Mouse (Mus musculus) mouse trophoblast stem cell (cell line): ENCODE data around the gene Chn2.

Experiments used
- in situ Hi-C, 2 experiments: fragments of 300-500 bp; cut with MseI, MboI; formaldehyde crosslinking; loops; 2 replicates in 1 of 2; 3 replicates in 1 of 2; pipeline ENCODE4 v1.15.1; 2025

Chn2 gene

DNA sequence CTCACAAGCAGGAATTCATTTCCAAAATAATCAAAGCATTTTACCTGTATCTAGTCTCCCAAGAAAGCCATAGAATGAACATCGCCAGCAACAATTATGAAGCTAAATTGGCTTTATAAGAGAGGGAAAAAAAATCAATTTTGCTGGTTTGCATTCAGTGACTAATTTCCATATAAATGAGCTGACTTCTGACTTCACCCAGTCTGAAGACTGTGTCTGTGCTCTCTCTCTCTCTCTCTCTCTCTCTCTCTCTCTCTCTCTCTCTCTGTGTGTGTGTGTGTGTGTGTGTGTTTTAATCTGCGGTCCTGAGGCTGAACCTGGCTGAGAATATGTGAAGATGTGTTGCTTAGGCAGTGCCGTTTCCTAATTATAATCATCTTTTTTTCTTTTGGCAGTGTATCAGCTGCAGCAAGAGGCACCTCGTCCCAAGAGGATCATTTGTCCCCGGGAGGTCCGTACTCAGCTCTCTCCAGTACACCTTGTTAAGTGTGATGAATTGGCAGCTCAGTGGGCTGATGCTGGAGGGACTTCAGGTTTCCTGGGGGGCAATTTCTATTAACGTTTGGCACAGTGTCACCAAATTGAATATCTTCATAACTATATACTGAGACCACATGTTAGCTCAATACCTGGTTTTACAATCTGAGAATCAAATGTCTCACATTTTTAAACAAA, 154.4 kb downstream of the Chn2 start:
- in situ Hi-C loops = no loop called here

GRCm38 (mm10) chr6:54197821-54198412, 158.6 kb downstream of the Chn2 start:
- in situ Hi-C loops = no loop called here

- in situ Hi-C loops = no loop called here
These were observed 160.2 kb downstream of the Chn2 start for GRCm38 (mm10) chr6:54199516-54199915.

DNA sequence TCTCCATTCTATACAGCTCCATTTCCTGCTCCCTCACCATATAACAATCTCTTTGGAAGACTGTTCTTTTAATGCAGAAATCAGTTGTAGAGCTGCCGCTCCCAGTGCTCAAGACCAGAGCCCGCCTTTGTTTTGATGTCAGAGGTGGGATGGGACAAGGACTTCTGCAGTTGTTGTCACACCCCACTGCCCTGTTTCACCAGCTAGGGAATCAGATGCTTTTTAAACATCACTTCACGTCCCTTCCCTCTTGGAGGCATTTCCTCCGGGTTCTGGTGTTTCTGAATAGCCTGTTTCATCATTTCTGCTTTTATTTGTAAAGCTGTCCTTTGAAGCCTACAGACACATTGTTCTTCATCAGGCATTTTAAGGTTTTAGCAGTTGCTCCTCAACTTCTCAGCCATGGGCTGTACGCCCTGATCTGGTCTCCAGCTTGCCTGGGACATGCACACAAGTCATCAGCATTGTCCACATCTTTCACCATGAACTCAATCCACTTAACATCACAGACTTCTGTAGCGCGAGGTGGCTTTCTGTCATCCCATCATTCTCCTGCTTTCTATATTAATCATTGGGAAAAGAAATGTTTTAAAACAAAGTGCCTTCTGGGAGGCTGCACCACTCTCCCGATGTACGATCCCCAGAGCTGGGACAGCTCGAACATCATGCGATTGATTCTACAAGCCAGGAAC, 160.8 kb downstream of the Chn2 start:
- in situ Hi-C loops = no loop called here

DNA sequence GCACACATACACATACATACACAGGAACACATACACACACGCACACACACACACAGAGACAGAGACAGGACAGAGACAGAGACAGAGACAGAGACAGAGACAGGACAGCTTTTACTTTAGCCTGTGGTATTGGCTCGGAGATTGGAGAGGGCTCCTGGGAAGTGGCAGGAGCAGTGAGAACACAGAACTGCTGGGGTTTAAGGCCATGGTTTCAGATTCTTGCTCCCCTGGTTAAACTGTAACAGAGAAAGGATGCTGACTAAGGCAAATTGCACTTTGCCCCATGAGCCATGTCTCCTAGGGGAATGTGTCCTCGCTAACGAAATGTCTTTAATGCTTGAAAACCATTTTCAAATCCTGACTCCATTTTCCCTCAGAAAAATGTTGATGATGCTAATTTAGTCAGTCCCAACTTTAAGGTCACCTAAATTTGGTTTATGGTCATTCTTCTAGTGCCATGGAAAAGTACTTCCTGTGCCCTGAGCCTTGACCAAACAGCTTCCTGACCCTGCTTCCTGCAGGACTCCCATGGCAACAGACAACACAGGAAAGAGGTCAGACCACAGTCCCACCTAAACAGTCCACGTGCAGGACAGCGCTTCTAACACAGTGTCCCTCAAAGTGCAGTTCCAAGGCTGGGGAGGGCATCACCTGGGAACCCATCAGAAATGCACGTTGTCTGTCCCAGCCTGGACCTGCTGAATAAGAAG, 163.1 kb downstream of the Chn2 start:
- in situ Hi-C loops = no loop called here

DNA sequence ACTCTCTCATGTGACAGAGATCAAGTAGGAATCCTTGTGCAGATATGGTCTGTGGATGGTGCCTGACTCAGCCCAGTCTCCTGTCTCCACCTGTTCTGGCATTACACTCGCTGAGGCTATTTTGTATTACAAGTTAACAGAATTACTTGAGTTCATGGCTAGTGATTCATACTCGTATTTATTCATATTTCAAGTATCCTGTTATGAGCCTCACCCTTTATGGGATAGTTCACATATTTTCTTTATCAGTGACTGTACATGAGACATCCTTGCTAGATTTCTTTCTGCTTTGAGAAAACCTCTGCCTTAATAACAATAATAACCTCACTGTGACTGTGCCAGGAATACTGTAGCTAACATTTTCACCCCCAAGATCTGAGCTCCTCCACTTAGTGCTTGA, 164.0 kb downstream of the Chn2 start:
- in situ Hi-C loops = no loop called here

- in situ Hi-C loops = no loop called here
These were observed 164.6 kb downstream of the Chn2 start for GRCm38 (mm10) chr6:54203926-54204325.

DNA sequence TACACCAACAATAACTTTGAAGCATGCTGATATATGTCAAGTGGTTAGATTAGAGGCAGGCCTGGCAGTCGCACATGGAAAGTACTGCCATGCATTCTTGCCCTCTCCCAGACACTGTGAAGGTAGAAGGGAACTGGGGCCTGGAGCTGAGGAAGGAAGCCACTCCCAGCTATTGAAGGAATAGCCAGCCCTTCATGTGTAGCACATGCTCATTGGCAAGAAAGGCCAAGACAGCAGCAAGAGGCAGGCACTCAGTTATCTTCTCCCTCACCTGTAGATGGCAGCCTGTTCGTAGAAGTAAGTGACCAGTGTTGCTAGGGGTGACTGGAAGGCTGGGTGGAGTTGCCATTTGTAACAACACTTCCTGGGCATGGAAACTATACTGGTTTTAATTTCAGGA, 165.6 kb downstream of the Chn2 start:
- in situ Hi-C loops = no loop called here

- in situ Hi-C loops = no loop called here
These were observed 166.1 kb downstream of the Chn2 start for GRCm38 (mm10) chr6:54205471-54205870.

- in situ Hi-C loops = no loop called here
These were observed 166.9 kb downstream of the Chn2 start for GRCm38 (mm10) chr6:54206221-54206738.

DNA sequence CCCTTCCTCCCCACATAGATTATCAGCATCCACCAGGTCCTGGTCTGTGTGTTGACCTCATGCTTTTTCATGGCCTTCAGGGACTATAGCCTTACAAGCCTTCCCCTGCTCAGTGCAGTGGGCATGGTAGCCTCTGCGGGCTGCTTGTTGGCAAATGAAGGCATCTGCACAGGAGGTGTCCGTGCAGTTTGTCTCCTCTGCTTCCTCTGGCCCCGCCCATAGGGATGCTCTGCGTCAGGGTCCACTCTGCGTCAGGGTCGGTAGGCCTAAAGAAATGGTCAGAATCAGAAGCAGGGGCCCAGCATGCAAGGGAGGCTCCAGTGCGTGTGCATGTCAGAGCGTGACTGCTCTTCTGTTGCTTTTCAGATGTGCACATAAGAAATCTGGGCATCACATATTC, 169.4 kb downstream of the Chn2 start:
- in situ Hi-C loops = no loop called here

- in situ Hi-C loops = no loop called here
These were observed 171.6 kb downstream of the Chn2 start for GRCm38 (mm10) chr6:54210971-54211370.

- in situ Hi-C loops = no loop called here
These were observed 172.6 kb downstream of the Chn2 start for GRCm38 (mm10) chr6:54211939-54212338.

GRCm38 (mm10) chr6:54213743-54214142, 174.4 kb downstream of the Chn2 start:
- in situ Hi-C loops = no loop called here

GRCm38 (mm10) chr6:54215636-54216035, 176.3 kb downstream of the Chn2 start:
- in situ Hi-C loops = no loop called here

- in situ Hi-C loops = no loop called here
These were observed 177.2 kb downstream of the Chn2 start for GRCm38 (mm10) chr6:54216512-54216911.

DNA sequence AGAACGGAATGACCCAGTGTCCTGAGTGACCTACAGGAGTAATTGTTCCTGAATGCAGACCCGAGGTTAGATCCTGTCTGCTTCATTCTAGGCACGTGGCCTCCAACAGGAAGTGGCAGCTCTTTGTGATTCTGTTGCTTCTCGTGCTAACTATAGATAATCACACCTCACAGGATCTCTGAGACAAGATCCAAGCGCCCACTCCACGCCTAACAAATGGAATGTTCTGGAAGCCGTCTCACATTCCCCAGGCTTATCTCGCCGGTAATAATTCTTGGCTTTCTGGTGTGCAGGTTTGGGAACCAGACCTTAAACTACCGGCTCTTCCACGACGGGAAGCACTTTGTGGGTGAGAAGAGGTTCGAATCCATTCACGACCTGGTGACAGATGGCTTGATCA, 180.8 kb downstream of the Chn2 start:
- in situ Hi-C loops = loop anchor here (10.0 kb wide), 3 partner anchors 185 to 435 kb away; partner anchors contain the start of gene Chn2 (in 1 of the 2)

GRCm38 (mm10) chr6:54223529-54223928, 184.2 kb downstream of the Chn2 start:
- in situ Hi-C loops = loop anchor here (10.0 kb wide), 3 partner anchors 189 to 439 kb away; partner anchors contain the start of gene Chn2 (in 1 of the 2)

- in situ Hi-C loops = loop anchor here (10.0 kb wide), 3 partner anchors 190 to 440 kb away; partner anchors contain the start of gene Chn2 (in 1 of the 2)
These were observed 185.0 kb downstream of the Chn2 start for GRCm38 (mm10) chr6:54224325-54224724.

DNA sequence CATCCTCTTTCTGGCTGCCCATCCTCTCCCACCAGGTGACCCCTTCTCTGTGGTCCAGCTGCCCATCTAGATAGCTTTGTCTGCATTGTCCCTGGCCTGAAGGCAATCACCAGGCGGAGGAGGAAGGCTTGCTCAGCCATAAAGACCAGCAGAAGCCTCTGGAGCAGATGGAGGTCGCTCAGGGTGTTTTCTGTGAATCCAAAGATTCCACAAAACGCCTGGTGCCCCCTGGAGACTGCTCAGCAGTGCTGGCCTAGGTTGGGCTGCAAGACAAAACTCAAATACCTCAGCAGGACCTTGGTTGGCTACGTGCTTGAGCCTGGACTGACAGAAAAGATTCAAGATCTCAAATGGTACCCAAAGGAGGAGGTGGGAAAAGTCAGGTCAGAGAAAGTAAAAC, 186.0 kb downstream of the Chn2 start:
- in situ Hi-C loops = loop anchor here (5.0 to 10.0 kb wide), 5 partner anchors 188 to 443 kb away; partner anchors contain the start of gene Chn2 (in 2 of the 2)

DNA sequence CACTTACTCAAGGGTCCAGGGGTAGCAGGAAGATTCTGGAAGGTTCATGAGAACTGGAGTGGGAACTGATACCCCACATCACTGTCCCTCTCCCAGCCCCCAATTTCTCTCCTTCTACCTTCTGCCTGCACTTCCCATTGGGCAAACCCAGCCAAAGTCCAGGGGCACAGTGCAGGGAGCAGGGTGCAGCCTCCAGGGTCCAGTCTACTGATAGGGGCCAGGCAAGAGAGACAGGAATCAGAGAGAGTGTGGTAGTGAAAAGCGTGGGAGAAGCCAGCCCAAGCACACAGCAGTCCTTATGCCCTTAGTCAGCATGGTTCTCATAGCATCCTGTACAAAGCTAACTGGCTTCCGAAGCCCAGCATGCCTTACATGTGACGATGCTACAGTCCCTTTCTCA, 187.7 kb downstream of the Chn2 start:
- in situ Hi-C loops = loop anchor here (5.0 to 10.0 kb wide), 5 partner anchors 190 to 445 kb away; partner anchors contain the start of gene Chn2 (in 2 of the 2)
